Mouse (Mus musculus) megakaryocyte, embryonic 14.5 days (primary cell): ENCODE results near the gene Brsk1.

Source experiments
- FLI1 ChIP-seq: IDR thresholded peaks from 2 replicates; pipeline ENCODE4 v1.6.1; 2012; ENCODE audit warnings: low read length, inconsistent platforms, mixed read lengths
- GATA1 ChIP-seq: IDR thresholded peaks from 3 replicates; pipeline ENCODE4 v1.6.1; 2012; ENCODE audit warnings: mixed read lengths, low read length, inconsistent platforms, borderline replicate concordance

GRCm38 (mm10) chr7:4653351-4653750 is 37.1 kb upstream of the Brsk1 start:
- no peak for TF ChIP-seq GATA1
- no peak for TF ChIP-seq FLI1
